Mouse (Mus musculus) kidney, adult 2 months (tissue): ENCODE data around the gene Cel.

Experiments used
- CTCF ChIP-seq: fragments of 200-500 bp; conservative IDR thresholded peaks from 2 replicates; pipeline ENCODE4 v1.5.1; 2011; ENCODE audit warnings: low read depth, mild to moderate bottlenecking, control low read depth, low read length, moderate library complexity, mixed read lengths; ENCODE audit not compliant: insufficient read depth, insufficient read length
- POLR2A ChIP-seq: fragments of 200-500 bp; IDR thresholded peaks from one replicate; pipeline ENCODE4 v1.6.1; 2011; ENCODE audit warnings: low read depth, low read length, control low read depth

DNA sequence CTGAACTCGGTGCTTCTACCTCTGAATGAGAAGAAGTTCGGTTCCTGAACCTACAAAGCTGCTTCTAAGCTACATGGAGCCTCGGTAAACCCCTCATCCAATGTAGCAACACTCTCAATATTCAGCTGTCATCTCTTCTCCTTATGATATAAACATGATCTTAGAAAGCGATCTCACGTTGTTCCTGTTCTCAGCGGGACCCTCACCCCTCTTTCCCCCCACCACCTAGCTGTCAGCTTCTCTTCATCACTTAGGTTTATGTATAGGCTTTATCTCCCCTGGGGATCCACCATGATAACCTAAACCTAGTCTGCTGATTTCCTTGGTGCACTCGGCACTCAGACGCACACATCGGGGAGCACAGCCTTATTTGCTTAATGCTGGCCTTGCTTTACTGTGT lies 20.4 kb upstream of the Cel start, which contains the start of gene Gtf3c5:
- TF ChIP-seq POLR2A (no peak), CTCF (no peak)
